Mouse (Mus musculus) WW6 (cell line): ENCODE measurements around the gene Psme3.
A peak's percentile ranks its signal among the peaks of the same experiment; 100 is the strongest.
"Not testable (repeated sequence)": the region's sequence is repeated elsewhere in the genome, so short reads cannot be mapped to it uniquely, and the experiment has no call there.

Experiments used
- DNase-seq: peaks from one replicate; pipeline ENCODE4 v3.0.0-alpha.2; 2013; ENCODE audit warnings: low read depth, low spot score

Psme3 gene

DNA sequence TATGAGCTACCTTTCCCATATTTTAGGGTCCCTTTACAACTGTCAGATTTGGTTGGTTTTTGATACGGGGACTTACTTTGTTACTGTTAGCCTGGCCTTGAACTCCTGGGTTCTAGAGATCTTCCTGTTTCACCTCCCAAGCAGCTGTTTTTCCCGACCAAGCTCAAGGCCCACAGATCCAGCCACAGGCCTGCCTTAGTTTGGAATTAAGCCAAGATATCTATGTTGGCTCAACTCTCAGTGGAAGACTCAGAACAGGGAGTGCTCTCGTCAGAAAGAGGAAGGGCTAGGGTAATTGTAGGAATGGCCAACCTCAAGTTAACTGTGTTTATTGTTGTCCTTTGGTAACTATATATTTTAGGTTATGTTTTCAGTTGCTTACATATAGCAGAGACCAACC lies 3.9 kb upstream of the Psme3 start:
- no peak for DNase-seq

DNA sequence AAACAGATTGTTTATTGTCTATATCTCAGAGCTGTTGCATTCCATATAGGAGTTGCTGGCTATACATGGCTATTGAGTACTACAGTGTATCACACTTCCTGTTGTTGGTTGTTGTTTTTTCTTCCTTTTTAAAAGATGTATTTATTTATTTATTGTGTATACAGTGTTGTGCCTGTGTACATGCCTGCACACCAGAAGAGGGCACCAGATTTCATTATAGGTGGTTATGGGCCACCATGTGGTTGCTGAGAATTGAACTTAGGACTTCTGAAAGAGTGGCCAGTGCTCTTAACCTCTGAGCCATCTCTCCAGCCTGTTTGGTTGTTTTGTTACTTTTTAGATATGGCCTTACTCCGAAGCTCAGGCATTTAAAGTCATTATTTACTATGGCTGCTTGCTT lies 1.4 kb upstream of the Psme3 start:
- DNase-seq, result no peak

DNA sequence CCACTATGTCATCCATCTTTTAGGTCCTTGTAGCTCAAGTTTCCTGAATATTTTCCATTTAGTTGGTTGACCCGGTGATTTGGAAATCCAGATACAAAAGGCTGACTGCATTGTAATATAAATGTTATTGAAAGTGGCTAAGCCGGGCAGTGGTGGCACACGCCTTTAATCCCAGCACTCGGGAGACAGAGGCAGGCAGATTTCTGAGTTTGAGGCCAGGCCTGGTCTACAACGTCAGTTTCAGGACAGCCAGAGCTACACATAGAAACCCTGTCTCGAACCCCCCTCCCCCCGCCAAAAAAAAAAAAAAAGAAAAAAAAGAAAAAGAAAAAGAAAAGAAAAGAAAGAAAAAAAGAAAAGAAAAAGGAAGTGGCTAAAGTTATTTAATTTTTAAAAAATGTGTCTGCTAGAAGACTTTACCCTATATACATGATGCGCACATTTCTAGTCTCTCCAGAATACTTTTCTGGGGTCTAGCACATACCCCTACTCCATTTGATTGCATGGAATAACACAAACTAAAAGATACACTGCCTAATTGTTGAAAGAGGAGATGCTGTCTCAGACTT lies 847 bp upstream of the Psme3 start:
- DNase-seq, result no peak

DNA sequence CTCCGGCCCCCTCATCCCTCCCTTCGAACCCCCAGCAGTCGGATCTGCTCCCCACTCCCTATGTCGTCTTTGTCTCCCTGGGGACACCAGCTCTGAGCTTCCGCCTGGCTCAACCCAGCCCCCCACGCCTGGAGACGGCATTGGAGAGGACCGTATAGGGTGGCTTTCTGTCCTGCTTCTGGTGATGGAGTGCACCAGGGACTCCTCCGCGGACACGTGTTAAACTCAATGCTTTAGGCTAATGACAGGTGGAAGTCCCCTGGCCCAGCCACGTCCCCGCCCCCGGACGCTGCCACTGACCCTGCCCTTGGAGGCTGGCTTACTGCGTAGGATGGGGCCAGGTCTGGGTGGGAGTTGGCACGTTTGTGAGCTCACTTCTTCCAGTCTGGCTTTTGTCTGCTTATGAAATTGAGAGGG lies 496 bp downstream of the Psme3 start:
- DNase-seq, result no peak

DNA sequence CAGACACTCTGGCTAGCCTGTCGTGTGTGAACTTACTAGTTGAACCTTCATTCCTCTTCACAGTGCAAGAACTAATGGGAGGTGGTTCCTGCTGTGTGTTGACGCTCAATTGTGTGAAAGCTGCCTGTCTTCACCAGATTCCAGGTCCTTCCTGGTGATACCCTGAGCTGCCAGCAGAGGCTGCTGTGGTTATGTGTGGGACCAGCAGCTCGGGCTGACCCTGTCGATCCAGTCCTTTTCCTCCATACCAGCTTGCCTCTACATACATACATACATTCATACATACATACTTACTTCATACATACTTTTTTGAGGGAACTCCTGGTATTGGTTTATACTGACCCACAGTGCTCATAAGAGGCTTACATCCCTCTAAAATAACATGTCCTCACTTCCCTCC lies 7.6 kb downstream of the Psme3 start:
- no peak for DNase-seq

DNA sequence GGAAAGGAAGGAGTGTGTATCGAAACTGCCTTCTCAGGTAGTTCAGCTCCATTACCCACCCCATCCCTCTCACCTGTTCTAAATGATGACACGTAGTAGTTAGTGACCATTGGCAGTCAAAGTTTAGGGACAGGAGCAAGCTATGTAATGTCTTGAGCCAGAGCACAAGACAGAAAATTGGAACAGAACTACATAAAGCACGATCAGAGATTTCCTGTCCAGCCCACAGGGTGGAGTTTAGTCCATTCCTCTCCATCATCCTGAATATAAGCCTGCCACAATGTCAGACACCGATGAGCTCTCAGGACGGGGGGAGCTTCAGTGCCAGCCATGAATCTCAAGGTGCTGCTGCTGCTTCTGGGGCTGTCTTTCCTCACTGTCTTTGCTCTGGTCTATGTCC lies 8.8 kb downstream of the Psme3 start, which contains the start of gene Aoc2:
Gene Aoc2, plus strand, starts transcription at position 301 of the 400 bp plus-strand sequence.
- DNase-seq, result no peak

DNA sequence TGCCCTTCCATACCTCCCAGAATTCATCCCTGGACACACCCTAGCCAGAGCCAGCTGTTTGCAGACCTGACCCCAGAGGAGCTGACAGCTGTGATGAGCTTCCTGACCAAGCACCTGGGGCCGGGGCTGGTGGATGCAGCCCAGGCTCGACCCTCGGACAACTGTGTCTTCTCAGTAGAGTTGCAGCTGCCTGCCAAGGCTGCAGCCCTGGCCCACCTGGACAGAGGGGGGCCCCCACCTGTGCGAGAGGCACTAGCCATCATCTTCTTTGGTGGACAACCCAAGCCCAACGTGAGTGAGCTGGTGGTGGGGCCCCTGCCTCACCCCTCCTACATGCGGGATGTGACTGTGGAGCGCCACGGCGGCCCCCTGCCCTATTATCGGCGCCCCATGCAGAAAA lies 9.2 kb downstream of the Psme3 start:
- not testable (repeated sequence) for DNase-seq

DNA sequence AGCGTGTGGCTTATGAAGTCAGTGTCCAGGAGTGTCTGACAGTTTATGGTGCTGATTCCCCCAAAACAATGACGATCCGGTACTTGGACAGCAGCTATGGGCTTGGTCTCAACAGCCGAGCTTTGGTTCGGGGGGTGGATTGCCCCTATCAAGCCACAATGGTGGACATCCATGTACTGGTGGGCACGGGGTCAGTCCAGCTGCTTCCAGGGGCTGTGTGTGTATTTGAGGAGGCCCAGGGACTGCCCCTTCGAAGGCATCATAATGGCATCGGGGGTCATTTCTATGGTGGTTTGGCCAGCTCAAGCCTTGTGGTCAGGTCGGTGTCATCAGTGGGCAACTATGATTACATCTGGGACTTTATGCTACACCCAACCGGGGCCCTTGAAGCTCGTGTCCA lies 10.1 kb downstream of the Psme3 start:
- no peak for DNase-seq

DNA sequence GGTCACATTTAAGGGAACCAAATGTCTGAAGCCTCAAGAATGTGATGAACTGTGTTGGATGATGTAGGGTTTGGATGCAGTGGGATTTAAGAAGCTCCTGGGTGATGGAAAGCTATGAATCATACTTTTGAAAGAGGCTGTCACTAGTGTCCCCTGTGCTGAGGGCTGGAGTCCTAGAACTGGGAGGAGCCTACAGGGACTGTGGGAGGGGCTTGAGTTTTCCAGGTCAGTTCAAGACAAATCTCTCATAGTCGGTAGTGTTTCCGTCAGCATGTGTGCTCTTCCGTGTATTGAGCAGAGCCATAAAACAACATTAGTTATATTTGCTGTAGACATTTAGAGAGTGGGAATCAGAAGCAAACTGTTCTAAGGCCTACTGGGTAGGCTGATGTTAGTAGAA lies 11.3 kb downstream of the Psme3 start:
- no peak for DNase-seq

DNA sequence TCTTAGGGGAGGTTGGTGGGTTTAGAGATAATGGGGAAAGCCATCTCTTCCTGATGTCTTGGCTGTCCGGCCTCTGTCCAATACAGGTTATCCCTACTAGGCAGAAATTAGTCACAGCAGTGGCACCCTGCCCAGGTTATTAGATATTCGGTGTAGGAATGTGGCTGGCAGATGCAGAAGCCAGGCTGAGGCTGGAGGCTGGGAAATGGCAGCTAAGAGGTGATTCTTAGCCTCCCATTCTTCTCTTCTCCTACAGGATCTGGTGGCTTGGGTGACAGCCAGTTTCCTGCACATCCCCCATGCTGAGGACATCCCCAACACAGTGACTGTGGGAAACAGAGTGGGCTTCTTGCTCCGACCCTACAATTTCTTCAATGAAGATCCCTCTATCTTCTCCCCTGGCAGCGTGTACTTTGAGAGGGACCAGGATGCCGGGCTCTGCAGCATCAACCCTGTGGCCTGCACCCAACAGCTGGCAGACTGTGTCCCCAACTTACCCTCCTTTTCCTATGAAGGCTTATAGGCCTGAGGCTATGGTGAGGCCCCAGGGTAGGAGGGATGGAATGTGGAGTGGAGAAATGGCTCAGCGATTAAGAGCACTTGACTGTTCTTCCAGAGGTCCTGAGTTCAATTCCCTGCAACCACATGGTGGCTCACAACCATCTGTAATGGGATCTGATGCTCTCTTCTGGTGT lies 13.1 kb downstream of the Psme3 start:
- no peak for DNase-seq

DNA sequence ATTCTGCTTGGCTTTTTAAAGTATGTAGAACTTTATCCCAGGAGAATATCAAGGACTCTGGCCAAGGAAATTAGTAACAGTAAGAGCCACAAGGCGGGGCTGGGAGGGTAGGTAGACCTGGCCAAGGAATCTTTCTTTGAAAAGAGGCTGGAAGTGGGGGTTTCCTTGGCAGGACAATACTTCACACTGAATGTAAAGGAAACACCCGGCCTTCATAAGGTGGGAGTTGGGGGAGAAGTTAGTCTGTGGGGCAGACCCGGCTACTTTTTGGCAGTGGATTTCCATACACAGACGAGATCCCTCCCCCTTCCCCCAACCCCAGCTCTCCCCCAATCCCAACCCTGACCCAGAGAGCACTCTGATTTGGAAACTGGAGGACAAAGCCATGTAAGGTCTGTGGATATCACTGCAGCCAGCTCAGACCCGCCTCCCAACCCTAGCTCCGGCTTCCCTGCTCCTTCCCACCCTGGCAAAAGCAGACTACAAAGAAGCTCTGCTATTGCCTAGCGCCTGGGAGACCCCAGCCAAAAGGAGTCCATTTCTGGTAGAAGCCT lies 14.4 kb downstream of the Psme3 start, which contains the start of gene Aoc3:
Gene Aoc3, plus strand, starts transcription at position 235 of the 554 bp plus-strand sequence.
- no peak for DNase-seq

DNA sequence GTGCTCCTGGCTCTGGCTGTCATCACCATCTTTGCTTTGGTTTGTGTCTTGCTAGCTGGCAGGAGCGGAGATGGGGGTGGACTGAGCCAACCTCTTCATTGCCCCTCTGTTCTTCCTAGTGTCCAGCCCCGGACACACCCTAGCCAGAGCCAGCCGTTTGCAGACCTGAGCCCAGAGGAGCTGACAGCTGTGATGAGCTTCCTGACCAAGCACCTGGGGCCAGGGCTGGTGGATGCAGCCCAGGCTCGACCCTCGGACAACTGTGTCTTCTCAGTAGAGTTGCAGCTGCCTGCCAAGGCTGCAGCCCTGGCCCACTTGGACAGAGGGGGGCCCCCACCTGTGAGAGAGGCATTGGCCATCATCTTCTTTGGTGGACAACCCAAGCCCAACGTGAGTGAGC lies 14.9 kb downstream of the Psme3 start:
- DNase-seq, result not testable (repeated sequence)

DNA sequence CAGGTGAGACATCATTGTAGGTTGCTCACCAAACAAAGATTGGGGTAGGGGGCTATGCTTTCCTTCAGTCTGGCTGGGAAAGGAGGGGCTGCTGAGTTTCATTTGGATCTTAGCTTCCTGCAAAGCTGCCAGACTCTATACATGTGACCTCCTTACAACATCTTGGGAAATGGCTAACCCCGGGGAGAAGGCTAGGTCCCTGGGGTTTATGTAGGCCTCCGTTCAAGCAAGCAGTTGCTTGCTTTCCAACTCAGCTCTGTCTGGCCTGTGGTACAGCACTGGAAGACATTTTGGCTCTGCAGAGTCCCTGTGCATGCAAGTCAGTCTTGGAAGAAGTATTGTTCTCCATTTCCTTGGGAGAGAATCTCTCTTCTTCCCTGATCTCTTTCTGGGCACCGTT lies 16.5 kb downstream of the Psme3 start:
- DNase-seq, result no peak

DNA sequence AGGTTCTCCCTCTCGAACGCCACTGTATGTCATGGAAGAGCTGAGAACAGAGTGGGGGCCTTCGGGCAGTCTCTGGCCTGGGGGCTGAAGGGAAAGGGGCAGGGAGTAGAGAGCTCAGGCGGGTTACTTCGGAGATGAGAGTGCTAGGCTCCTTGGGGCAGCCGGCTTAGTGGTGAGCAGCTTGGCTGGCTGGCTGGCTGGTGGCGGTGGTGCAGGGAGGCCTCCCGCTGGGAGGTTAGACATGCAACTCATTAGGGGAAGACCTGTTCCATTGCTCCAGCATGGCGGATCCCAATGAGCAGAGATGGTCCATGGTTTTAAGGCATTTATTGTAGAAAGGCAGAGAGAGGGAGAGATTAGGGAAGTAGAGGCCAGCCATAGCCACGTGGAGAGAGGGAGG lies 18.0 kb downstream of the Psme3 start:
- no peak for DNase-seq

DNA sequence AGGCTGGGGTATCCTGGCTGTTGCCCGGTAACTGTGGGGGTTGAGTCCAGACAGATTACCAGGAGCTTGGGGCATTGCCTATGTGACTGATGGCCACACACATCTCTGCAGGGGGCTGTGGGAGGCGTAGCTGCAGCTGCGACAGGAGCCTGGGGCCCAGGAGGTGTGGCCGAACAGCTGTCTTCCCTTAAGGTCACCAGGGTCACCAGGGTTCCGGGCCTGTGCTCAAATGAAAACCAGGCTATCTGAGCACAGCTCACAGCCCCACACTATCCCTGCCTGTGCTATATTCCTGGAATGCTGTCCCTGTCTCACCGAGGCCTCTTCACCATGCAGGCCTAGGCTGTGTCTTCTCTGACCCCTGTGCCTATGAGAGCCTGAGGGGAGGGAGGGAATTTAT lies 18.5 kb downstream of the Psme3 start:
- DNase-seq, result peak; percentile 60

DNA sequence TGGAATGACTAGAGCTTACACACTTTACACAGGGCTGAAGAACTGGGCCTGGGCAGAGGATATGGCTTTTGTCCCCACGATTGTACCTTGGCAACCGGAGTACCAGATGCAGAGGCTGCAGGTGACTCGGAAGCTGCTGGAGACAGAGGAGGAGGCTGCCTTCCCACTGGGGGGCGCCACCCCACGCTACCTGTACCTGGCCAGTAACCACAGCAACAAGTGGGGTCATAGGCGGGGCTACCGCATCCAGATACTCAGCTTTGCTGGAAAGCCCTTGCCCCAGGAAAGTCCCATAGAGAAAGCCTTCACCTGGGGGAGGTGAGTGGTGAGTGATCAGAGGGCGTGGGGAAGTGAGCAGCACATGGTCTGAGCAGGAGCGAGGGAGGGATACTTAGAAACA lies 19.7 kb downstream of the Psme3 start:
- DNase-seq, result no peak

DNA sequence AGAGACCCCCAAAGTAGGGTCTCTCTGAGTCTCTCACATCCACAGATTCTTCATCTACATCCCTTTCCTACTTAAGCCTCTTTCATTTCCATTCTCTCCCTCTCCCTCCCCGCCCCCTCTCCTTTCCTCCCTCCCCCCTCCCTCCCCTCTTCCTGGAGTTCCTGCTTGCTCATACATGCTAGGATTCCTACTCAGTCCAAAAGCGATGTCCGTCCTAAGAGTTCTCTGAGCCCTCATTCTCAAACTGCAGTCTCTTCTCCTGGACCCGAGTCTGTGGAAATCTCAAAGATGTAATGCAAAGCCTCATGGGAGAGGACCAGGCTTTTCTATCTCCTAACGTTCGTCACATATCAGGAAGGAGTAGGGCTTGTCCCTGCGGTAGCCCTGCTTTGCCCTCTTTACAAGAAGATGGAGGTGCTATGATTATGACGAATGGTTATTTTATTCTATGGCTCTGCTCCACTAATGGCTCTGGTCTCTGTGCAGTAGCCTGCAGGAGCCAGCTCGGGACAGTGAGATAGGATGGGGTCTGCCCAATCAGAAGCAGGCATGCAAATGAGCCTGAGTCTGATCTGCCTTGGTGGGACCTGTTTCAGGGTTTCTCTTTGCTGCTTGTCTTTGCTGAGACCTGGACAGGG lies 22.2 kb downstream of the Psme3 start:
- DNase-seq, result no peak

DNA sequence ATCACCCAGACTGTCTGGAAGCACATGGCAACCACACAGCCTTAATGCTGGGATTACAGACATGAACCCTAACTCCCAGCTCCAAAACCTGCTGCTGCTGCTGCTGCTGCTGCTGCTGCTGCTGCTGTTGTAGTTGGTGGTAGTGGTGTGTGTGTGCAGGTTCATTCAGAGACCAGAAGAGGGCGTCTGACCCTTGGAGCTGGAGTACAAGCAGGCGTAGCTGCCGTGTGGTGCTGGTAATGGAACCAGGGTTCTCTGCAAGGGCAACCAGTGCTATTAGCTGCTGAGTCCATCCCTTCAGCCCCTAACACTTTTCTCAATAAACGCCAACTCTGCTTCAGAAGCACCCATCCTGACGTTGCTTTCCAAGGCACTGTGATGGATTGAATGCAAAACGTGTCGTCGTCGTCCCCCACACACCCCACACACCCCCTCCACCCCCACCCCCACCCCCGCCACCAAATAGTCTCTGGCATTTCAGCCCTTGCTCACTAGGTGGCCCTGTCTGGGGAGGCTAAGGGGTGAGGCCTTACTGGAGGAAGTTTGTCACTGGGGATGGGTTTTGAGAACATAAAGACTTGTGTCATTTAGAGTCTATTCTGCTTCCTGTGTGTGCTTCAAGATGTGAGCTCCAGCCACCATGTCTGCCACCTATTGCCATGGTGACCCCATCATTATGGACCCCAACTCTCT lies 31.2 kb downstream of the Psme3 start:
- peak; percentile 90 for DNase-seq

DNA sequence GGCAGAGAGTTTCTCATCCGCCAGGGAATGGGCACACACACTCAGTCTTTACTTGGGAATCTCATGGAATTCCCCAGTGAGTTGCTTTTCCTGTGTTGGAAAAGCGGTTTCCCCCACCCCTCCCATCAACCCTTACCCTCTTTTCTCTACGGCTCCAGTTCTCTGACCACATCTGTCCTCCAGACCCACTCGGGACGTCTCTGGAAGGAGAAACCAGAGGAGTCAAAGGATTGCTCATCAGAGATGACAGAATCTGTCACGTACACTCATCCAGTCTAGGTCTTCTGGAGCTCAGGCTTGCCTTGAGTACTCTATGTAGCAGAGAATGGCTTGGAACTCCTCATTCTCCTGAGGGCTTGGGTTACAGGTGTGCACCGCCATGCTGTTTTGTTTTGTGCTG lies 32.8 kb downstream of the Psme3 start:
- no peak for DNase-seq

DNA sequence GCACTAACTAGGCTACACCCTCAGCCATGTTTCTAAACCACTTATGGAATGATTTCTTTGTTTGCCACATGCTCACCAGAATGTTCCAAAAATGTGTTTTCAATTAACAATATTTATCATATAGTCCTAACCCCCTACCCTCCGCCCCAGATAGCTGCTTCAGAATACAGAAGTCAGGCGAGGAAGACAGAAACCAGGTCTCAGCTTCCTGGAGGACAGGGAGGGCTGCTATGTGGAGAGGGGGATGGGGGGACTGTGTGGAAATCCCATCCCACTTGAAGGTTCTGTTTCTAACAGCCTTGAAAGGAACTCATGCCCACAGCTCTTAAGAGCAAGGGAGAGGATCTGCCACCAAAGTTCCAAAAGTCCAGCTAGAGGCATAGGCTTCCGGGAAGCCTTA lies 33.2 kb downstream of the Psme3 start:
- no peak for DNase-seq

DNA sequence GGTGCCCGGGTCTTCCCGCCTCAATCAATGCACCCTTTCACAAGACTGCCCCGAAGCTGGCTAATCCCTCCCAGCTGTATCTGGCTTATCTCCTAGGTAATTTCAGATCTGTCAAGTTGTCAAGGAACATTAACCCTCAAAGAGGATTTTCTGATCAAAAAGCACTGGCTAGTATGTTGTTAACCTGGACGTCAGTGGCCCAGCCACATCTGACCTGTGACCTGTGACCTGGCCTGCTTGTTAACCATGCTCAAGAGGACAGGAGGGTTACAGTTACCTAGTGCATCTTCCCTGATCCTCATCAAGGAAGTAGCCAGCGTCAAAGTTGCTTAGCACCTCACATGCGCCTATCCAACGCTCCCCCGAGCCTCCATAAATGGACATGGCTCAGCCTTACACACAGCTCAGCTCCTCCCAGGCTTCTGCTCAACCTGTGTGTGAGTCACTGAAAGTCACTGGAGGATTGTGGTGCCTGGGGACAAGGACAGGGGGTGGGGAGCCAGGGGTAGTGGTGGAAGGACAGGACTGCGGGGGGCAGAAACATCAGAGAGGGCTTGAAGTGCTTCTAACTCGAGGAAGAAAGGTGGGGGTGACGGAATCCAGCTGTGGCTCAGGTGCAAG lies 35.2 kb downstream of the Psme3 start:
- no peak for DNase-seq

DNA sequence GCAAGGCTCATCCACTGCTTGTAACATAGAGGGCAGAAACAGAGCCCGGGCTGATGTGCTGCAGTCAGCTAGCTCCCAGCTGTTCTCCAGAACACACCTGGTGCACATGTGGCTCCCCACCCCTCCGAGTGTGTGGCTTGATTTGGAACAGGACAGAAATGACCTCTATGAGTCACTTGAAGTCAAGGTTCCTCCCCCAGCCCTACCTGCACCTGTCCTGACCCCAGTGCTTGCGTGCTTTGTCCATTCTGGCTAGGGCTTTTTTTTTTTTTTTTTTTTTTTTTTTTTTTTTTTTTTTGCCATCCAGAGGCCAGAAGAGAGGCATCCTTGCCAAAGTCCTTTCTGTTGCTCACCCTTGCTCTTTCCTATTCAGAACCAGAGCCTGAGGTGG lies 35.7 kb downstream of the Psme3 start:
- no peak for DNase-seq
